Mouse (Mus musculus) left cerebral cortex, postnatal 25 days (tissue): Measurements from ENCODE around the gene Vrk3. TPM values are rescaled to one million over a fixed set of nuclear protein-coding genes. Genes with fewer than 3 reads are reported as not detected.
A peak's percentile ranks its signal among the peaks of the same experiment; 100 is the strongest.
"Not testable (repeated sequence)": the region's sequence is repeated elsewhere in the genome, so short reads cannot be mapped to it uniquely, and the experiment has no call there.

ENCODE experiments used
- DNase-seq, 2 experiments: peaks; one replicate each; pipeline ENCODE4 v3.0.0; 2022; ENCODE audit warnings: low spot score in 2 of 2, mixed read lengths in 1 of 2
- intact Hi-C: fragments of 180-260 bp; cut with DNase I; formaldehyde crosslinking; loops from one replicate; pipeline ENCODE4 v1.15.1; 2025
- total RNA-seq, 2 experiments: library from RNA; stranded (reverse); gene quantifications; 2 replicates each; pipeline ENCODE4 v1.2.3; 2021

The Vrk3 gene
- total RNA-seq, 2 experiments from 2014 or later, result 26.0 to 29.4 TPM

GRCm38 (mm10) chr7:44750950-44751349, 2.7 kb downstream of the Vrk3 start, which contains the start of gene Zfp473:
Zfp473 (minus strand) TSS chr7:44751050.
- intact Hi-C loops, DNase-seq: not testable (repeated sequence)

- DNase-seq, result no peak
- intact Hi-C loops, result no loop called here
Observed at GRCm38 (mm10) chr7:44757164-44757563, 9.0 kb downstream of the Vrk3 start.

GRCm38 (mm10) chr7:44760366-44760765, 12.2 kb downstream of the Vrk3 start:
- intact Hi-C loops, result no loop called here
- no peak for DNase-seq

GRCm38 (mm10) chr7:44768129-44768528, 19.9 kb downstream of the Vrk3 start:
- no peak for DNase-seq
- intact Hi-C loops, result no loop called here

- intact Hi-C loops, result loop anchor here (5.0 kb wide), 1 partner anchor 42 kb away; no protein-coding TSS in a partner anchor
- peak in 1 of 2 experiments; percentile 10 for DNase-seq
Observed at GRCm38 (mm10) chr7:44770046-44770578, 21.9 kb downstream of the Vrk3 start.

- DNase-seq, result peak in 1 of 2 experiments; percentile 37
- intact Hi-C loops, result loop anchor here (5.0 kb wide), 1 partner anchor 40 kb away; no protein-coding TSS in a partner anchor
Observed at GRCm38 (mm10) chr7:44772591-44773204, 24.5 kb downstream of the Vrk3 start.

- no peak for DNase-seq
- intact Hi-C loops, result no loop called here
Observed at GRCm38 (mm10) chr7:44776849-44777498, 28.8 kb downstream of the Vrk3 start.

GRCm38 (mm10) chr7:44780101-44780500, 31.9 kb downstream of the Vrk3 start:
- intact Hi-C loops, result no loop called here
- DNase-seq, result no peak

GRCm38 (mm10) chr7:44789531-44789930, 41.3 kb downstream of the Vrk3 start:
- no peak for DNase-seq
- intact Hi-C loops, result no loop called here

GRCm38 (mm10) chr7:44790066-44790465, 41.9 kb downstream of the Vrk3 start:
- no peak for DNase-seq
- intact Hi-C loops, result no loop called here

GRCm38 (mm10) chr7:44792781-44793180, 44.6 kb downstream of the Vrk3 start:
- intact Hi-C loops, result no loop called here
- DNase-seq, result no peak

- DNase-seq, result no peak
- intact Hi-C loops, result no loop called here
Observed at GRCm38 (mm10) chr7:44808927-44809326, 60.7 kb downstream of the Vrk3 start.

- no peak for DNase-seq
Observed at GRCm38 (mm10) chr7:44809466-44809865, 61.3 kb downstream of the Vrk3 start.

GRCm38 (mm10) chr7:44810365-44810764, 62.2 kb downstream of the Vrk3 start:
- DNase-seq, result no peak
- intact Hi-C loops, result loop anchor here (5.0 kb wide), 1 partner anchor 38 kb away; no protein-coding TSS in a partner anchor

More at GRCm38 (mm10) chr7:44809466-44809865, 61.3 kb downstream of the Vrk3 start:
- intact Hi-C loops, result no loop called here

GRCm38 (mm10) chr7:44810819-44811557, 62.8 kb downstream of the Vrk3 start:
- intact Hi-C loops, result loop anchor here (5.0 kb wide), 1 partner anchor 39 kb away; no protein-coding TSS in a partner anchor
- no peak for DNase-seq

GRCm38 (mm10) chr7:44812651-44813325, 64.6 kb downstream of the Vrk3 start:
- no peak for DNase-seq
- intact Hi-C loops, result loop anchor here (5.0 kb wide), 1 partner anchor 40 kb away; no protein-coding TSS in a partner anchor

GRCm38 (mm10) chr7:44813985-44814384, 65.8 kb downstream of the Vrk3 start:
- intact Hi-C loops, result loop anchor here (2.0 to 5.0 kb wide), 2 partner anchors 42 to 65 kb away; partner anchors contain the start of gene Vrk3

GRCm38 (mm10) chr7:44814423-44814822, 66.2 kb downstream of the Vrk3 start:
- intact Hi-C loops, result loop anchor here (2.0 to 5.0 kb wide), 2 partner anchors 42 to 66 kb away; partner anchors contain the start of gene Vrk3
- DNase-seq, result no peak

More at GRCm38 (mm10) chr7:44813985-44814384, 65.8 kb downstream of the Vrk3 start:
- no peak for DNase-seq

- intact Hi-C loops, result loop anchor here (2.0 to 5.0 kb wide), 2 partner anchors 43 to 66 kb away; partner anchors contain the start of gene Vrk3
- no peak for DNase-seq
Observed at GRCm38 (mm10) chr7:44814952-44815553, 66.8 kb downstream of the Vrk3 start.
